Mouse (Mus musculus) erythroblast, embryonic 14.5 days (primary cell): ENCODE measurements around the gene Col5a1. TPM values are rescaled to one million over a fixed set of nuclear protein-coding genes. Genes with fewer than 3 reads are reported as not detected.

ENCODE experiments used
- H3K27me3 ChIP-seq: 2 replicates; pipeline ENCODE4 v1.6.1; 2012; ENCODE audit warnings: inconsistent platforms; ENCODE audit not compliant: control insufficient read depth
- H3K36me3 ChIP-seq: 2 replicates; pipeline ENCODE4 v1.6.1; 2012; ENCODE audit warnings: mild to moderate bottlenecking, inconsistent platforms; ENCODE audit not compliant: control insufficient read depth
- H3K4me1 ChIP-seq: 2 replicates; pipeline ENCODE4 v1.6.1; 2012; ENCODE audit warnings: inconsistent platforms; ENCODE audit not compliant: control insufficient read depth
- H3K4me3 ChIP-seq: replicated peaks from 2 replicates; pipeline ENCODE3; 2012; ENCODE audit warnings: moderate library complexity, mild to moderate bottlenecking, inconsistent platforms
- H3K9me3 ChIP-seq: 2 replicates; pipeline ENCODE4 v1.6.1; 2012; ENCODE audit warnings: low read length, inconsistent platforms, mixed read lengths; ENCODE audit not compliant: control insufficient read depth
- GATA1 ChIP-seq: IDR thresholded peaks from 2 replicates; pipeline ENCODE4 v1.6.1; 2012; ENCODE audit warnings: low read length, inconsistent platforms, mixed read lengths
- TAL1 ChIP-seq: IDR thresholded peaks from 3 replicates; pipeline ENCODE4 v1.6.1; 2012; ENCODE audit warnings: low read length, inconsistent platforms, mixed read lengths
- polyA plus RNA-seq: library from polyadenylated mRNA; stranded (reverse); fragments of >175 nt; gene quantifications from 2 replicates; pipeline ENCODE4 v1.2.3, GENCODE M21; 2012

The Col5a1 gene
- polyA plus RNA-seq, 1 experiment = 1.2 TPM

- H3K36me3 ChIP-seq = peaks cover 41% of the 10 kb centered on the region
- H3K9me3 ChIP-seq = no peaks in the 10 kb centered on the region
- H3K4me1 ChIP-seq = peaks cover 34% of the 10 kb centered on the region
- H3K4me3 ChIP-seq = no peak overlapping the region
- TF ChIP-seq TAL1 (no peak), GATA1 (no peak)
- no peaks in the 10 kb centered on the region for H3K27me3 ChIP-seq
Observed at GRCm38 (mm10) chr2:28038391-28039096, 152.3 kb downstream of the Col5a1 start.

DNA sequence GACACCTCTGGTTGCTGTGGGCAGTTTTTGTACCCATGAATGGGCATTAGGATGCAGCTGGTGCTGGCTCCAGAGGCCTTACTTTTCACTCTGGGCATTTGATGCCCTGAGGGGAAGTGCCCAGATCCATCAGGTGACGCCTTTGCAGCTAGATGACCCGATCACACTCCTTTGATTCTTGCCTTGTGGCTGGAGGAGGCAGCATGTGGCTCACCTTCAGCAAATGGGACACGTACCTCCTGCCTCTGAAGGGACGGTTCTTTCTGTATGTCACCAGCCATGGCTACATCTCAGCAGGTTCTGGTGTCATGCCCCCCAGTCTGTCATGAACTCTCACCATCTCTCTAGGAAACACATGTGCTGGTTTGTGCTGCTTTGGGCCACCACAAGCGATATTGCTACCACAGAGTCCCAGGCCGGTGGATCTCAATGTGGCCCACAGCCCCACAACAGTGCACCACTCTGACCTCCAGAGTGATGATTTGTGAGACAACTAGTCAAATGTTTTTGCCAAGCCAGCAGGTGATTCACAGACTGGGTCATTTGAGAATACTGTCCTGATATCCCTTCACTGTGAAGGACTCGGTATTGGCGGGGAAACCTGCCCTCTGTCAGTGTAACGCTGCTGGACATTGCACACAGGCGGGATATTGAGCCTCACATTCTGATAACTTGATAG is 153.6 kb downstream of the Col5a1 start:
- TF ChIP-seq GATA1 (no peak), TAL1 (no peak)

DNA sequence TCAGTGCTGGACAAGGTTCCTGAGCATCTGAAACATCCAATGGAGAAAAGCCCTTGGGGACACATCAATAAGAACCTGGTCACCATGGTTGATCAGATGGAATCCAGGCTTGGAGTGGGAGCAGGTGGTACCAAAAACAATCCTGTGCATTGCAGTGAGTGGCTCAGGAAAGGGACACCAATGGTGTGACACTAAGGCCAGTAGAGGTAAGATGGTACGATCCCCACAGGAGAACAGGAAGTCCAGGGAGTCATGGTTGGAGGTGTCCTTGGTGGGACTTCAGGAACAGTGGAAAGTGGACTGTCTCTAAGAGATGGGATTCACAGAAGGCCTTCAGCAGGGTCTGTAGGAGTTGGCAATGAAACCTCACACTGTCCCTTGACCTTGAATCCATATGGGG is 154.2 kb downstream of the Col5a1 start:
- peaks cover 48% of the 10 kb centered on the region for H3K4me1 ChIP-seq
- peaks cover 33% of the 10 kb centered on the region for H3K36me3 ChIP-seq
- TF ChIP-seq GATA1 = no peak
- TF ChIP-seq TAL1 = no peak
- no peak overlapping the region for H3K4me3 ChIP-seq
- no peaks in the 10 kb centered on the region for H3K27me3 ChIP-seq
- no peaks in the 10 kb centered on the region for H3K9me3 ChIP-seq

More for the DNA sequence above, 153.6 kb downstream of the Col5a1 start:
- peaks cover 31% of the 10 kb centered on the region for H3K36me3 ChIP-seq
- H3K9me3 ChIP-seq = no peaks in the 10 kb centered on the region
- H3K27me3 ChIP-seq = no peaks in the 10 kb centered on the region
- H3K4me1 ChIP-seq = peaks cover 41% of the 10 kb centered on the region
- no peak overlapping the region for H3K4me3 ChIP-seq

DNA sequence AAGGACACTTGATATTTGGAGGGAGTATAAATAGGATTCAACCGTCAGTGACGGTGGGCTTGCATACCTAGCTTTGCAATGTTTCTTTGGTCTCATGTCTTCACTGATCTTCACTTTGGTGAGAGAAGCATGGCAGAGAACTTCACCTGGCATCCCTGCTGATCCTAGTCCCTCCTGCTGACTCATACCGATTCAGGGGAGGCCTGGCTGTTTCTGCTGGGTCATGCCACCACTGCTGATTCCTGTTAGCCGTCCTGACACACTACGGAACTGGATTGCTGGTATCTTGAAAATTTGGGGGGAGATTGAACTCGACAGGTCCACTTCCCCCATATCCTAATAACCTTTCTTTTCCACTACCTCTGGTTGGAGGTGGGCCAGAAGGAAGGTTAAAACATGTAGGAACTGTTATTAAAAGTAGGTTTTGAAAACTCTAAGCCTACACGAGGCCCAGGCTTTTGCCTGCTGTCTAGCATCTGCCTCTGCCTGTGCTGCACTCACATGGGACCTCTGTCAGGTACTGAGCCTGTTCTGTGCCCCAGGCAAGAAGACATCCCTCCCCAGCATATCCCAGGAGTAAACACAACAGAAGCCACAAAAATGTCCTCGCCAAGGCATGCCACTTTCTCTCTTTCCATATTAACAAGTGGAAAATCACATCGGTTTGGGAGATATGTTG is 158.8 kb downstream of the Col5a1 start:
- H3K4me3 ChIP-seq = no peak overlapping the region
- TF ChIP-seq TAL1 (no peak), GATA1 (no peak)
- peaks cover 62% of the 10 kb centered on the region for H3K4me1 ChIP-seq
- peaks cover 2% of the 10 kb centered on the region; the same call in 1 of the 2 replicates for H3K36me3 ChIP-seq
- no peaks in the 10 kb centered on the region for H3K27me3 ChIP-seq
- peaks cover 2% of the 10 kb centered on the region; the same call in 1 of the 2 replicates for H3K9me3 ChIP-seq

- Histone ChIP-seq H3K27me3 (no peaks in the 10 kb centered on the region), H3K36me3 (peaks cover 2% of the 10 kb centered on the region; the same call in 1 of the 2 replicates), H3K4me1 (peaks cover 63% of the 10 kb centered on the region), H3K4me3 (no peak overlapping the region), H3K9me3 (peaks cover 2% of the 10 kb centered on the region; the same call in 1 of the 2 replicates)
- TF ChIP-seq TAL1 (no peak), GATA1 (no peak)
Observed at GRCm38 (mm10) chr2:28046311-28046710, 160.1 kb downstream of the Col5a1 start.

GRCm38 (mm10) chr2:28047092-28047491 is 160.9 kb downstream of the Col5a1 start:
- TF ChIP-seq TAL1 = no peak
- TF ChIP-seq GATA1 = no peak
- no peak overlapping the region for H3K4me3 ChIP-seq
- peaks cover 62% of the 10 kb centered on the region for H3K4me1 ChIP-seq
- H3K36me3 ChIP-seq = peaks cover 2% of the 10 kb centered on the region; the same call in 1 of the 2 replicates
- peaks cover 2% of the 10 kb centered on the region; the same call in 1 of the 2 replicates for H3K9me3 ChIP-seq
- no peaks in the 10 kb centered on the region for H3K27me3 ChIP-seq

DNA sequence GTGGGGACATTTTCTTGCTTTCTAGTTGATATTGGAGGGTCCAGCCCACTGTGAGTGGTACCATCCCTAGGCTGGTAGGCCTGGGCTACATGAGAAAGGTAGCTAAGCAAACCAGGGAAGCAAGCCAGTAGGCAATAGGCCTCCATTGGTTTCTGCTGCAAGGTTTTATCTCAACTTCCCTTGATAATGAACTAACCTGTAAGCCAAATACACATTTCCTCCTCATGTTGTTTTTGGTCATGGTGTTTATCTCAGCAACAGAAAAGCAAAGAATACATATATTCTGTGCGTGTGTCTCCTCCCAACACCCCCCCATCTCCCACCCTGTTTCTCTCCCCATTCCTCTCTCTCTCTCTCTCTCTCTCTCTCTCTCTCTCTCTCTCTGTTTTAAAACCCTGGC is 173.7 kb downstream of the Col5a1 start:
- TF ChIP-seq GATA1 (no peak), TAL1 (no peak)
- peaks cover 63% of the 10 kb centered on the region for H3K4me1 ChIP-seq
- no peaks in the 10 kb centered on the region for H3K27me3 ChIP-seq
- H3K9me3 ChIP-seq = no peaks in the 10 kb centered on the region; the same call in 1 of the 2 replicates
- H3K36me3 ChIP-seq = peaks cover 14% of the 10 kb centered on the region
- no peak overlapping the region for H3K4me3 ChIP-seq

DNA sequence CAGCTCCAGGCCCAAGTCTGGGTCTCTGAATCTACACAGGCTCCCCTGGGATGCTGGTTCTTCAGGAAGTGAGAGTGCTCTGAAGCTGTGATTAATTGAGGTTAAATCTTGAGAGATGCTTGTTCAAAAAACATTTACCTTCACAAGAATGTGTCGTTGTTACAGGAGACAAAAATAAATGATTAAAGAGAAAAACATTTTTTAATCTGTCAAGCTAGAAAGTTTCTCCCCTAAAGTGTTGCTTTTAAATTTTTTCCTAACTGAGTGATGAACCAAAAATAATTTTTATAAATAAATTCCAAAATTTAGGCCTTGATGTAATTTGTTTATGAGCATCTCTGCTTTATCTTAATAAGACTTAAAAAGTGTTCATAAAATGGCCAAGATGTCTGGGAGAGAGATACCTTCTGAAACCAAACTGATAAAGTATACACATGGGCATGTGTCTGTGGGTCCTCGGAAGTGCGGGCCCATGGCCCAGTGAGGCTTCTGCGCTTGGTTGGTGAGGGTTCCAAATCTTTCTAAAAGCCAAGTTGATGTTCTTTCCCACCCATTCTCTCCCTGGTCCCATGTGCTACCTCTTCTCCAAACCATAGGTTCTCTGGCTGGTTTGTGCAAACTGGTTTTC is 177.6 kb downstream of the Col5a1 start:
- peaks cover 7% of the 10 kb centered on the region; the same call in 1 of the 2 replicates for H3K9me3 ChIP-seq
- H3K36me3 ChIP-seq = peaks cover 41% of the 10 kb centered on the region
- no peaks in the 10 kb centered on the region for H3K27me3 ChIP-seq
- peaks cover 91% of the 10 kb centered on the region for H3K4me1 ChIP-seq
- peak overlapping the region; percentile 38 for H3K4me3 ChIP-seq
- no peak for TF ChIP-seq TAL1
- no peak for TF ChIP-seq GATA1
